Mouse (Mus musculus): ENCODE measurements around the gene Adck1.
A peak's percentile ranks its signal among the peaks of the same experiment; 100 is the strongest.
"Not testable (repeated sequence)": the region's sequence is repeated elsewhere in the genome, so short reads cannot be mapped to it uniquely, and the experiment has no call there.

Adck1 gene

DNA sequence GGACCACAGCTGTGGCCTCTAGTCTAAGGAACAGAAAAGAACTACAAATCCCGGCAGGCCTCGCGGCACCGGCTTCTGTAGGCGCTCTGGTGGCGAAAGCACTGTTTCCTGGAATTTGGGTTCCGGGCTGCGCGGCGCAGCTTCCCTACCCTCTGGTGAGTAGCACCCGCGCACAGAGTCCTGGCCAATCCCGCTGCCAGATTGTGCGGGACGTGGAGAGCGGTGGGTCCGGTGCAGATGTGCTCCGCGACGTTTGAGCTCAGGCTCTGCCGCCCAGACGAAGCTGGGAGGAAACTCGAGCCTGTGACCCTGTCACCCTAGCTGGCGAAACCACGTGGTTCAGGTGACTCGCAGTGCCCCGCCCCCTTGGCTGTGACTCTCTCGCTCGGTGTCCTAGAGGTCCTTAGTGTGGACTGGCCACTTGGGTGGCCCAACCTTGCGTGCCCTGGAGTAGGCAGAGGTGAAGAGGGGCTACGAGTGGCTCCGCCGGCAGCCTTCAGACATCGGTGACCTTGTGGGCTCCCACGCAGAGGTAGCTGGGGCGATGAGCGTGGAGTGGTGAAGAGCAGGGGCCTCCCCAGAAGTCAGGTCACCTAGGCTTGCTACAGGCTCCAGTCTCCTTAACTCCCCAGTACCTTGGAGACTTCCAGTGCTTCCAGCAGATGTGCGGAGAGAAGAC lies at the start of gene Adck1:
Gene Adck1, plus strand, starts transcription at position 114 of the 679 bp plus-strand sequence.
- peak; percentile 91 for DNase-seq (ENCODE audit: low spot score)

DNA sequence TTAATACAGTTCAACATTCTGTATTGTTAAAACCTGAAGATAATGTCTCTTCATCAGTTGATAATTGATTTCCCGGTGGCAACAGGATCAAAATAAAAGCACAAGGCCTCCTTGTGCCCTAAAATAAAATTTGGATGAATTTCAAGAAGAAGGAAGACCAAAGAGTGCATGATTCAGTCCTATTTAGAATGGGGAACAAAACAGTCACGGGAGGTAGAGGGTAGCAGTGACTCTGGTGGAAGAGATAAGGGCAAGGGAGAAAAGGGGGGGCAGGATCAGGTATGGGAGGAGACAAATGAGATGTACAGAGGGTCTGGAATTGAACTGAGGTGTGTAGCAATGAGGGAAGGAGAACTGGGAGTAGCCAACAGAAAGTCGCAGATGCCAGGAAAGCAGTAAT lies 45.8 kb upstream of the Adck1 start:
- DNase-seq (ENCODE audit: low spot score) = no peak

DNA sequence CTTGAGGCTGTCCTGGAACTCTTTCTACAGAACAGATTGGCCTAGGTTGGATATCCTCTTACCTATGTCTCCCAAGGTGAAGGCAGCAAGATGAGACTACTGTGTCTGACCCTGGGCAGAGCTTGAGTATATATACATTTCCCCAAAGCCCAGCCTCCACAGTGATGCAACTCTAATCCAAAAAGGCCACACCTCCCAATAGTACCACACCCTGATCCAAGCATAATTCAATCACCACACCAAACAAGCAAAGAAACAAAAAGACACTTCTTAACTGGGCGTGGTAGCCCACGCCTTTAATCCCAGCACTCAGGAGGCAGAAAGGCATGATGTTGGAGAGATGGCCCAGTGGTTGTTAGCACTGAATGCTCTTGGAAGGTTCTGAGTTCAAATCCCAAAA lies 36.4 kb upstream of the Adck1 start, which contains the start of gene Gm5039:
Gene Gm5039, minus strand, starts transcription at position 101 of the 400 bp plus-strand sequence.
- not testable (repeated sequence) for DNase-seq (ENCODE audit: low spot score)

DNA sequence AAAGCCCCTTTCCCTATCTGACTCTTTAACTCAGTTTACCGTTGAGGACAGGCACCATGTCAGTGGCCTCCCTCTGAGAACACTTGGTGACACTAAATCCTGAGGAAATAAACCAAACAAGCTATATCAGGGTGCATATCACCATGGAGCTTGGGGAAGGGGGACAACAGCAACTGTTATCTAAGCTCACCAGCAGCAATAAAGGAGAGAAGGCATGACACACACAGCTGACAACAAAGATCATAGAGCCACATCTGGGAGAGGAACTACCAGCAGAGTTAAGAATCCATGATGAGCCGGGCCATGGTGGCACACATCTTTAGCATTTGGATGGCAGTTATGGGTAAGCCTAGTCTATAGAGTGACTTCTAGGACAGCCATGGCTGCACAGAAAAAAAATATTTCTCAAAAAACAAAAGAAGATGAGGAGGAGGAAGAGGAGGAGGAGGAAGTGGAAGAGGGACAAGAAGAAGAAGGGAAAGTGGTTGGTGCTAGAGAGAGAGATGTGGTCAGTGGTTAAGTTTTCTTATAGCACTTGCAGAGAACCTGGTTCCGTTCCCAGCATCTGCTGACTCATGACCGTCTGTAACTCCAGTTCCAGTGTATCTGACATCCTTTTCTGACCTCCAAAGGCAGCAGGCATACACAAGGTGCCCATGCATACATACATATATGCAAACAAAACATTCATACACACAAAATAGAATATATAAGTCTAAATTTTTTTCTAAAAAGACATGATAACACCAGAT lies 23.5 kb upstream of the Adck1 start:
- DNase-seq (ENCODE audit: low spot score) = not testable (repeated sequence)

DNA sequence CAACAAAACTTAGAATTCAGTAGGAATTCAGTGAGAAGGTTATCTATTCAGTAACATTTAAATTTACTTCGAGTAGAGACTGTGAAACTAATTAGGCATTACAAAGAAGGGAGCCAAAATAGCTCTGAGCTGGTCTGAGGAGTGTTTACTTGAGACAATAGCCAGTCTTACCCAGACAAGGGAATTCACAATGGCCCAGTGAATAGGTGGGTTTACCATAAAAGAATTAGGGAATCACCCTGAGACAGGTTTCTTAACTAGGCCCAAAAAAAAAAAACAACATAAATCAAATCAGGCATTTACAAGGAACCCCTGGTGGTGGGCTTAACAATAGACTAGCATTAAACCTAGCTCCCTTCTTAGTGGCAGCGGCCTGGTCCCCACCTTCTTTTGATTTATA lies 19.1 kb upstream of the Adck1 start:
- DNase-seq (ENCODE audit: low spot score) = not testable (repeated sequence)

DNA sequence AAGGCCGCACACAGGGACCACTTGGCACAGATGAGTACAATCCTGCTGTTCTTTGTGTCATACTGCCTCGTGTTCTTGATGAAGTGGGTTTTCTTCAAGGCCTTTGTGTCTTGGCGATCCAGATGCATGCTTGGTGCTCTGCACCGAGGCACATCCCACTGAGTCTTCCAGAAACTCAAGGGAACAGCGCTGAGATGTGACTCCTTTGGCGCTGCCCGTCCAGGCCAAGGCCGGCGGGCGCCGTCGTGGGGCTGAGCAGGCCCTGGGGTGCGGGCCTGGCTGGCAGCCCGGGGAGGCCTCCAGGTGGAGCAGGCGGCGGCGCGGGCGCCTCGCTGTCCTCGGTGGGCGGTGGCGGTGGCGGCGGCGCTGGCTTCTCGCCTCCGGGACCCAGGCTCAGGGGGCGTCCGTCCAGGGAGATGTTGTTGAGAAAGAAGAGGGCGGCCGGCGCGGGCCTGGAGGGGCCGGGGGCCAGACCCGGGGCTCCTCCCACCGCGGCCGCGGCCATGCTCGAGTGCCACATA lies 6.1 kb upstream of the Adck1 start:
- DNase-seq (ENCODE audit: low spot score) = no peak

DNA sequence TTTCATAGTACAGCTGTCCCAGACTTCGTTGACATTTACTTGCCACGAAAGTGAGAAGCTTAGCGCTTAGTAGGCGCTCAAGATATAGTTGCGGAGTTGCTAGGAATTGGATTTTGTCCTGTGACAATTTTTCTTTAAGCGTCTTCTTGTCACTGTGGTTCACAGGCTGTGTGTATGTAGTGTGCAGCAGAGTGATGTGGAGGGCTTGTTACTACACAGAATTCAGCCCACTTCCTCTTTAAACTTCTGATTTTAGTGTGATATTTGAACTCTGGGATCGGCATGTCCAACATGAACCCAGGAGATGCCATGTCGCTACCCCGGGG lies 729 bp downstream of the Adck1 start:
- no peak for DNase-seq (ENCODE audit: low spot score)

DNA sequence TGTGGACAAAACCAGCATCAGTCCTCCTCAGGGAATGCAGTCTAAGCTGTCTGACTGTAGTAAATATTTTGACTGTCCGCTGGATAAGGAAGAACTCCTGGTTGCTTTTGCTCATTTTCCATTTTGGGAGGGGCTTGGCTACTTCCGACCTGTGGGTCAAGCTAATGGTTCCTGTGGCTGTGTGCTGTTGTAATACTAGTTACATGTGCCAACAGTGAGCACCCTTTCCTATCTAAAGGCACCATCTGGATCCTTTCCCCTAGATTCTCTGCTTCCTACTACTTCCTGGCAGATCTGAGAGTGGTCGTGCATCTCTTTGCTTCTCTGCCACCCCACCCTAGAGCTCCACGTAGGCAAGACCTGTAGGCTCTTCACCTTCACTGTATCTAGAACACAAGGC lies 7.3 kb downstream of the Adck1 start:
- no peak for DNase-seq (ENCODE audit: low spot score)

DNA sequence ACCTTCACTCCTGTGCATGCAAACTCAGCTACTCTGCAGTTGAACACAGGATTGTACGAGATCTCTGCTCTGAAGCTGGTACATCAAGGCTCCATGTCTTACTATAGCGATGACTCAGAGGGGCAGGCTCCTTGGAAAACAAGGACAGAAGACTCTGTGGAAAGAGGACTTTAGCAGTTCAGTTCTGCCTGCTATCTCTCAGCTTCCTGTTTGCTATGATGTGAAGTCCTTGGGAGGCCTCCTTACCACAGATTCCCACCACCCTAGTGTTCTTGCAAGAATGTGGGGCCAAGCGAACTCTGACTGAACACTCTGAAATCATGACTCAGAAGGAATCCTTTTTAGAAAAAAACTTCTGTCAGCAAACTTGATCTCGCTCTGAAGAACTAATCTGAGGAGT lies 8.3 kb downstream of the Adck1 start:
- DNase-seq (ENCODE audit: low spot score) = no peak

DNA sequence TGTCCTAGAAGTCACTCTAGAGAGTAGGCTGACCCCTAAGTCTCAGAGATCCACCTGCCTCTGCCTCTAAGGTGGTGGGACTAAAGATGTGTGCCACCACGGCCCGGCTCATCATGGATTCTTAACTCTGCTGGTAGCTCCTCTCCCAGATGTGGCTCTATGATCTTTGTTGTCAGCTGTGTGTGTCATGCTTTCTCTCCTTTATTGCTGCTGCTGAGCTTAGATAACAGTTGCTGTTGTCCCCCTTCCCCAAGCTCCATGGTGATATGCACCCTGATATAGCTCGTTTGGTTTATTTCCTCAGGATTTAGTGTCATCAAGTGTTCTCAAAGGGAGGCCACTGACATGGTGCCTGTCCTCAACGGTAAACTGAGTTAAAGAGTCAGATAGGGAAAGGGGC lies 9.3 kb downstream of the Adck1 start:
- DNase-seq (ENCODE audit: low spot score) = not testable (repeated sequence)

DNA sequence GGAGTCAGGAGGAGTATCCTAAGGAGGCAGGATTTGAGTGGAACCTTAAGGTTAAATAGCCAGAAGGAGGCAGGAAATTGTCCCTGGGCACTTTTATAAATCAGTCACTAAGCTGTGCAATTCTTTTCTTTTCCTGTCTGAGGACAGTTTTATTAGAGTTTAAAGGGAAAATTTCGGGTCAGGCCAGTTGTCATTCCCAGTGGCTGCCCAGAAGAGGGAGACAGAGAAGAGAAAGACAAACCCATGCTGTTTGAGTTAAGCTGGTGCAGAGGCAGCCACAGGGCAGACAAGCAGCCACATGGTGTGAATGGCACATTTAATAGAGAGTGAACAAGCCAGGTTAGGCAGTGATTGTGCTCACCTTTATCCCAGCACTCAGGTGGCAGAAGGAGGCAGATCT lies 10.0 kb downstream of the Adck1 start:
- DNase-seq (ENCODE audit: low spot score) = not testable (repeated sequence)

DNA sequence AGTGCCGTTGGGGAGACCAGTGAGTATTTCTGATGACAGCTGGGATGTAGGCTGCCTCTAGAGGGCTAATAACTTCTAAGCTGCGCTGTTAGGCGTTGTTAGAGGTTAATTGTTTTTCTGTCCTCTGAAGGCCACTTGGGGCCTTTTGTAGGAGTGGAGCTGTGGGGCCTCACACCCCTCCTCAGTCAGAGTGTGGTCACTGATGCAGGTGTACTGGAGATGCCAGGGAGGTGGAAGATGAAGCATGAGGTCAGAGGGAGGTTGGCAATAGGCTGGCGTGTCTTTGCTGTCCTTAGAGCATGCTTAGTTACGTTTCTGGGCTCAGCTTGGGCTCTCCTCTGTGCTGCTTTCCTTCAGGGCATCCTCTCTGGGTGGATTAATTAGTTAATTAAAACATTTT lies 11.7 kb downstream of the Adck1 start:
- no peak for DNase-seq (ENCODE audit: low spot score)

DNA sequence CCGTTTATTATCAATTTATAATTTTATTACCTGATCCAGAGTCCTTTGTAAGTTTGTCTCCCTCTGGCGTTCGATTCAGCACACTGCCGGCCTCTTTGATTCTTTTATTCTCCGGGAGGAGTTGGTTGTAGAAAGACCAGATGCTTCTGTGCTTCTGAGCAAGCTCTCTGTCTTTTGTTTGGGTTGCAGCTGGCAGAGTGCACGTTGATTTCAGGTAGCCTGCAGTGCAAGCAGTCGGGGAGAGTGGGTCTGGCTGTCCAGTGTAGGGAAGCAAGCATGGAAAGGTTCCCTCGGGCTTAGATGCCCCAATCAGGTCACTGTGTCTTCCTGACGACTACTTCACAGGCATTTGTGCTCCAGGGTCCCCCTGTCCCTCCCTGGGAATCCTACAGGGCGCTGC lies 16.5 kb downstream of the Adck1 start:
- DNase-seq (ENCODE audit: low spot score) = no peak

DNA sequence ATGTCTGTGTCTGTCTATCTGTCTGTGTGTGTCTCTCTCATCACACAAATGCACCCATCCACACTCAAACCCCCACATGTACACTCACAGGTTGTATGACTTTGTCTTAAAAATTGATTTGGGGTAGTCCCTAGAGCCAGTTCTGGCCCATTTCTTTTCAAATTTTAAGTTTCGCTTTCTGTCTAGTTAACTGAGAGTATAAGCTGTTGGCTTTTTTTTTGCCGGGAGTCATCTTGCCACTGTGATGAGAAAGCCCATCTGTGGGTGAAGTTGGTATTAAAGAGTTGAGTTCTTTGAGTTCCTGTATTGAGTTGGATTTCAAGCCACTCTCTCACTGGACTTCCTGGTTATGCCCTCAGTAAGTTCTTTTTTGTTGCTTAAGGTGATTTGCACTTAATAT lies 17.9 kb downstream of the Adck1 start:
- no peak for DNase-seq (ENCODE audit: low spot score)

DNA sequence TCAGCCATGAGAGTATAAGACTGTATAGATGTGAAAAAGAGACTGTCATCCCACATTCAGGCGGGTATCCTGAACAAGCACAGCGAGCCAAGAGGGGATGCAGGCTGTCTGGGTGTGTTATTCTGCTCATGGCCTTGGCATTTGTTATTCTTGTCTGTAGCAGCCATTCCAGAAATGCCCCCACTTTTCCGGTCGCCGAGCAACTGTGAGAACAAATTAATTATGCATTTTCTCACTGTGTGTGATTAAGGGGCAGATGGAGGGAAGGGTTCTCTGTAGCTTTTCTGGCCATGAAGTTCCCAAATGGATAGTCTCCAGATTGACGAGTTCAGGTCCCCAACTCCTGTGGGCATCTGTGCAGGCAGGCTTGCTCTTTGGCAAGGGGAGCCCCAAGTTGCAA lies 28.5 kb downstream of the Adck1 start:
- no peak for DNase-seq (ENCODE audit: low spot score)

DNA sequence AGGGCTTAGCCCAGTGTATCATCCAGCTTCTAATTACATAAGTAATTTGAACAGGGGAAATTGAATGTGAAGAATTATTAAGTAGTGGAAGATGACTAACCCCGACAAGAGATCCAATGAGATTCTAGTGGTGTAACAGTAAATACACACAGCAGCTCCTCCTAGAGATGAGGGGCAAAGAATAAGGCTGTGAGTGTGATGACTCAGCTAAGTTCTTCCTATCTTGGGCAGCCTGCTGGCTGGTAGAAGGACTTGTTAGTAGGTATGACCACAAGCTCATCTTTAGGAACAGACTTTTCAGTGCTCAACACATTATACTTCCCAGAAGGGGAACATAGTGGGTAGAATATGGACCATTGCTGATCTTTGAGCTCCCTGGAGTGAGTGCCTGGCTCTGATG lies 38.3 kb downstream of the Adck1 start:
- no peak for DNase-seq (ENCODE audit: low spot score)

DNA sequence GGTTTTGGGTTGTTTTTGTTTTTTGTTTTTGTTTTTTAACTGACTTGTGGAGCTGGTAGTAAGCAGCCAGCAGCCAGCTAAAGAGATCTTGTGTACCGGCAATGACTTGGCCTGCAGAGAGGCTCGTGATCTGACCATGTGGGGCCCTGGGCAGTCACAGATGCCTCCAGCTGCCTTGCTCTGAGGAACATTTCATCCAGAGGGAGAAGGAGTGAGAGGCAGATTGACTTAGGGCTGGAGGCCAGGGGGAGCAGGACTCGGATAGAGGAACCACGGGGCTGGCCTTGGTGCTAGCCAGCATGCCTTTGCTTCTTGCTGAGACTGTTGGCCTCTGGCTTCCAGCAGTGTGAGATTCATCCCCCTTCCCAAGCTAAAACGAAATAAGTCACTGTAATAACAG lies 43.2 kb downstream of the Adck1 start:
- DNase-seq (ENCODE audit: low spot score) = peak; percentile 49

DNA sequence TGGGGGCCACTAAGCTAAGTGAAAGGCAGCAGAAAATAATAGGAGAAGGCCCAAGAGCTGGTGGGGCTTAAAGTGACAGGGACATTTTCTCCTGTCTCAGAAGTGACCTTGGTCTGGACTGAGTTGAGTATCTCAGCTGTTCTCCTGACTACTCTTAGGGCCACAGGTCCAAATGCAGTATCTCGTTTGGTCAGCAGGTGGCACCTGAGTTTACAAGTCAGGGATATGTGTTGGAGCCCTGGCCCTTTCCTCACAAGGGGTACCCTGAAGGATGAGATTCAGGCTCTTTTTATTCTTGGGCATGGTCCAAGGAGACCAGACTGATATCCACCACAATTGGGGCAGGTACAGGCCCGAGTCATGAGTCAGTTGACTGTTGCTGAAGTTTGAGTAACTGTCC lies 44.8 kb downstream of the Adck1 start:
- peak; percentile 87 for DNase-seq (ENCODE audit: low spot score)

DNA sequence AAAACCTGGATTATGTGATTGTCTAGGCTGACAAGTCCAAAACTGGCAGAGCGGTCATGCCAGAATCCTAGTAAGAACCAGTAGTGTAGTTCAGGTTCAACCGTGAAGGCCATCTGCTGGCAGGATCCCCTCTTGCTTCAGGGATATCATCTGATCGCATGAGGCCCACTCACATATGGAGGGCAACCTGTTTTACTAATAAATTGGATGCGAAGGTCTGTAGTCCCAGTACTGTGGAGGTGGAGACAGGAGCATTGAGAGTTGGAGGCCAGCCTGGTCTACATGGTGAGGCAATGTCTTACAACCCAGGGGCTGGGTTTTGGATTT lies 47.6 kb downstream of the Adck1 start:
- no peak for DNase-seq (ENCODE audit: low spot score)

DNA sequence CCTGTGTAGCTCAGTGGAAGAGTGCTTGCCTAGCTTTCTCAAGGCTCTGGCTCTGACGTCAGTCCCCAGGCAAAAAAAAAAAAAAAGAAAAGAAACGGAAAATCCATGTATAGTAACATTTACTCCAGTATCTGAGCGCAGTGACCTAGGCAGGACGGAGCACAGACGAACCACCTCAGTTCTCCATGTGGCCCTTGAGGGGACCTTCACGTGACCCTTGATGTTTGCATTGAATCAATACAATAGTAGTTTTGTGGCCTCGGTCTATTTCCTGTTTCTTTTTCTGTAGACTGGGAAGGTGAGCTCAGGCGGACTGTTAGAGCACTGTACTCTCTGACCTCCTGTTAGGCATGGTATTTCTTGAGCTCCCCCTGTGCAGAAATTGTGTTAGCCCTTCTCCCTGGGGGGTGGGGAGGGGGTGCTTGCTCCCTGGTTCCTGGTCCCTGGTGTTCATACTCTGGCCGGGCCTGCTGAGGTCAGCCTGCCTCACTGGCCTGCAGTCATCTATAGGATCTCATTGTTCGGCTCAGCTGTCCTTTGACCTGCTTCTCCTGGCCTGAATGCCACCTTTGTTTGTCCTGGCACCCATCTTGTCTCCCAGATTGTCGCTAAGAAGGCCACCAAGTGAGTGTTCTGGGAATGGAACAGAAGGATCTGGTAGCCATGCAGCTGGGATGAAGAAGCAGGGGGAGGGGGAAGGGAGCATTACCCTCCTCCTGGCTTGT lies 48.1 kb downstream of the Adck1 start:
- no peak for DNase-seq (ENCODE audit: low spot score)

DNA sequence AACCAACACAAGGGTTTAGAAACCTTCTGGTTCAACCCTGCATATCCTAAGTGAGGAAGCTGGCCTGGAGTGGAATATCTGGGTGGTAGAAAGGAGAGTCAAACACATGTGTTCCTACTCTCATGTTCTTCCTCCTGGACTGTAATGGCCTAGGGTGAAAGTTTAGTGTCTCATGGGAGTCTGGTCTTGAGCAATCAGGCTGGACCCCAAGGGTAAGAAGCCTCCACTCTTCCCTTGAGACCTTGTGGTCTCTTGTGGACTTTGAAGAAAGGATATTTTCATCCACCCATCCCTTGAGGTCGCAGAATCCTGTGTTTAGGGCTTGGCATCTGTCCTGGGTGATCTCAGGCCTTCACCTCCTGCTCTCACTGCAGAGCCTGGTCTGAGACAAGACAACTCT lies 52.9 kb downstream of the Adck1 start:
- DNase-seq (ENCODE audit: low spot score) = no peak

DNA sequence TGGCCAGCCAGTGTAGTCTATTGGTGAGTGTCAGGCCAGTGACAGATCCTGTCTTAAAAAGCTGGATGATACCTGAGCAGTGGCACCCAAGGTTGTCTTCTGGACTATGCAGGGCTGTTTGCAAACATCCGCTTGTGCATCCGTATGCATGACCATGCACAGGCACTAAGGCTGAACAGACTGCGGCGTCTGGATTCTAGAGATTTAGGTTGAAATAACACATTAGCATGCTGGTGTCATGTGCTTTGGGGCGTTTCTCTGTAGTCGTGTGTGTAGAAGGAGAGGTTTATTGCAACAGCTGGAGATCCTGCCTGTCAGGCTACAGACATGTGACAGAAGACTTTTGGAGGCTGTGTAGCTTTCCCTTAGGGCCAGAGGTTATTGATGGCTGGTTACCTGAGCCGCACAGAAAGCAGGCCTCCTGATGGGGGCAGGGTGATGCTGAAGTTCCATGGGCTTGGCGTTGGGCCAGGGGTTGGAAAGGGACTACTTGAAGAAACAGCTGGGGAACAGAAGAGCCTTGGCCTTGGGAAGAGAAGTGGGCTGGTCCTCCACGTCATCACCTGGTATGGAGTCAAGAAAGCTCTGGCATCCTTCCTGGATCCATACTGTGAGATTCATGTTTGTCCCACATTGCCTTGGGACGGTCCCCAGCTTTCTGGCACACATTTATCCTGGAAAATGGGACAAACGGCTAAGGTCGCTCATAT lies 59.7 kb downstream of the Adck1 start:
- DNase-seq (ENCODE audit: low spot score) = peak; percentile 79

Data from testis, postnatal 10 days (tissue).